Mouse (Mus musculus): Measurements from ENCODE around the gene Nfrkb.

DNA sequence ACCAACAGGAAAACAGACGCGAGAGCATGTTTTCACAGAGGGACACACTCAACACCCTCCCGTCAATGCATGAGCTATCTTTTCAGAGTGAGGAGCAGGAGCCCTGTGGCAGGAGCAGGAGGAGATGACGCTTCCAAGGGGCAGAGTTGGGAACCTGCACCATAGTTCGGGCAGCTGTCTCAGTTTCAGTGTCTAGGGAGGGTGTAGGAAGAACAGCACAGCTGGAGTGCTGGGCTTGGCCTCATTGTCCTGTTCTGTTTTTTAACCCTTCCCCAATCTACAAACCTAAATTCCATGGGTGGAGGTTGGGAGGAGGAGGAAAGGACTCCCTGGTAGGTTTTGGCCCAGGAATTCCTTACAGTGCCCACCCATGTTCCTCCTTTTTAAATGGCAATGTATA is 52.8 kb downstream of the Nfrkb start:
- TF ChIP-seq CTCF (IDR thresholded peaks at IDR 0.05; ENCODE audit: borderline replicate concordance, insufficient read depth, low read depth, low read length) (no peak), POLR2A (IDR thresholded peaks at IDR 0.05; ENCODE audit: borderline replicate concordance, insufficient read depth, low read length) (no peak)

Data from cerebellum, adult 2 months (tissue).